Mouse (Mus musculus): ENCODE data around the gene Crtac1. TPM values are rescaled to one million over a fixed set of nuclear protein-coding genes. Genes with fewer than 3 reads are reported as not detected.

The Crtac1 gene
- total RNA-seq, 1 experiment = 2.0 TPM

DNA sequence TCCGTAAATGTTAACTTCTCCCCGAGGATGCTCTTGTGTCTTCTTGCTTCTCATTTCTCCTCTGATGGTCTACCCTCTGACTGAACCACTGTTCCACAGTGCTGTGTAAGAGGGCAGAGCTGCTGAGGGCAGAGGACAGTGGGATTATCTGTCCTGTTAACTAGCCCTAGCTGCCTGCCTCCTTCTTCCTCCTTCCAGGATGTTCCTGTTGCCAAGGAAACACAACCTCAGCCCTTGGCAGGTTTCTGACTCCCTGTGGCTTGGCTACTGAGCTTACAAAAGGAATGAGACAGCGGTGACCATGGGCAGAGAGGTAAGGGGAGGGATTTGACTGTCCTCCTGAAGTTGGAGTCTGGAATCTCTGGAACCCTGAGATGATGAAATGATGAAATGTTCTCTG, 152.0 kb downstream of the Crtac1 start:
- Histone ChIP-seq H3K4me1 (ENCODE audit: control insufficient read depth in 2 of 2, insufficient read depth in 2 of 2, low read length in 2 of 2, poor library complexity in 1 of 2) (peaks cover 0 to 1% of the 10 kb centered on the region in 2 experiments; a peak in 1 of 4 replicates), H3K27ac (ENCODE audit: insufficient read depth, low read depth, low read length, poor library complexity, severe bottlenecking) (no peak overlapping the region), H3K4me3 (ENCODE audit: insufficient read depth in 1 of 2, low read depth in 1 of 2, low read length in 2 of 2, poor library complexity in 1 of 2, severe bottlenecking in 1 of 2) (no peak overlapping the region), H3K36me3 (ENCODE audit: control insufficient read depth, insufficient read depth, low read length, poor library complexity, severe bottlenecking) (no peaks in the 10 kb centered on the region), H3K9ac (ENCODE audit: insufficient read depth, low read depth, low read length, poor library complexity, severe bottlenecking) (no peak overlapping the region), H3K9me3 (ENCODE audit: control insufficient read depth, insufficient read depth, low read depth, low read length) (no peaks in the 10 kb centered on the region)
- DNase-seq (ENCODE audit: low read depth, low spot score) = no peak
- TF ChIP-seq MAFK (IDR thresholded peaks at IDR 0.05; ENCODE audit: insufficient read depth, low read depth, low read length) = no peak
- in situ Hi-C loops (cut with MboI; ENCODE audit: low sequenced_read_pairs in 2 of 2, unreplicated experiment in 2 of 2) = no loop called here

DNA sequence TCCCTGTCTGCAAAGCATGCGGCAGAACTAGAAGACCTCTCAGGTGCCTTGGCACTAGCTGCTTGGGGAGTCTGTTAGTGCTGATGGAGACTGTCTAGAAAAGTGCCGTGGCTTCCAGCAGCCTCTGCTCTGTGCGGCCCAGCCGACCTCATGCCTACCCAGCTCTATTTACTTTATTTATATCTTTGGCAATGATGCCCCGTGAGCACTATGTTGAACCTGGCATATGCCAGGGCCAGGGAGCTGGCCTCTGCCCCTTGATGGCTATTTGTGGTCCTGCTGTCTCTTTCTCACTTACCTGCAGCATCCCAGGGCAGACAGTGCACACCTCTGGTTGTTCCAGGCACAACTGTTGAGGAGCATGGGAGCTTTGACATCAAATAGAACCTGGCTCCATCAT, 153.1 kb downstream of the Crtac1 start:
- H3K9me3 ChIP-seq (ENCODE audit: control insufficient read depth, insufficient read depth, low read depth, low read length) = no peaks in the 10 kb centered on the region
- H3K27ac ChIP-seq (ENCODE audit: insufficient read depth, low read depth, low read length, poor library complexity, severe bottlenecking) = no peak overlapping the region
- no peaks in the 10 kb centered on the region for H3K36me3 ChIP-seq (ENCODE audit: control insufficient read depth, insufficient read depth, low read length, poor library complexity, severe bottlenecking)
- in situ Hi-C loops (cut with MboI; ENCODE audit: low sequenced_read_pairs in 2 of 2, unreplicated experiment in 2 of 2) = no loop called here
- H3K9ac ChIP-seq (ENCODE audit: insufficient read depth, low read depth, low read length, poor library complexity, severe bottlenecking) = no peak overlapping the region
- H3K4me1 ChIP-seq (ENCODE audit: control insufficient read depth in 2 of 2, insufficient read depth in 2 of 2, low read length in 2 of 2, poor library complexity in 1 of 2) = peaks cover 0 to 1% of the 10 kb centered on the region in 2 experiments; a peak in 1 of 4 replicates
- TF ChIP-seq MAFK (IDR thresholded peaks at IDR 0.05; ENCODE audit: insufficient read depth, low read depth, low read length) = no peak
- no peak for TF ChIP-seq ZC3H11A (IDR thresholded peaks at IDR 0.05; ENCODE audit: borderline replicate concordance, low read depth, low read length)
- no peak for TF ChIP-seq ZNF384 (IDR thresholded peaks at IDR 0.05; ENCODE audit: low read depth, low read length)
- no peak for TF ChIP-seq CHD2 (IDR thresholded peaks at IDR 0.05; ENCODE audit: low read depth, low read length)
- no peak for TF ChIP-seq HCFC1 (IDR thresholded peaks at IDR 0.05; ENCODE audit: borderline replicate concordance, insufficient read depth, low read length)
- no peak overlapping the region for H3K4me3 ChIP-seq (ENCODE audit: insufficient read depth in 1 of 2, low read depth in 1 of 2, low read length in 2 of 2, poor library complexity in 1 of 2, severe bottlenecking in 1 of 2)
- no peak for DNase-seq (ENCODE audit: low read depth, low spot score)

DNA sequence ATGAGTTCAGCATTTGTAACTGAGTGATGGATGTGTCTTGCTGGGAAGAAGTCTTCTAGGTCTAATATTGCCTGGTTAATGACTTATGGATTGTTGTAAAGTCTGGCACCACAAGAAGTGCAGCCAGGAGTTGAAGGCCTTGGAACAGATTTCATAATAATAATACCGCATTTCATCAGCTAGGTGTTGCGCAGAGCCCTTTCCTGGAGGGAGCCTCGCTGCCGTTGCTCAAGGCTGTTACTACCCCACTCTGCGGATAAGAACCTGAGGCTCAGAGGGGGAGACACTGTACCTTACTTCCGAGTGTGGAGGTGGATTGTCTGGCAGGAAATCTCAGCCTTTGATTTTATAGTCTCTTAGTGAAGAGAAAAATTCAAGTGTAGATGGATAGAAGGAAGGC, 154.3 kb downstream of the Crtac1 start:
- Histone ChIP-seq H3K9ac (ENCODE audit: insufficient read depth, low read depth, low read length, poor library complexity, severe bottlenecking) (no peak overlapping the region), H3K4me3 (ENCODE audit: insufficient read depth in 1 of 2, low read depth in 1 of 2, low read length in 2 of 2, poor library complexity in 1 of 2, severe bottlenecking in 1 of 2) (no peak overlapping the region), H3K9me3 (ENCODE audit: control insufficient read depth, insufficient read depth, low read depth, low read length) (no peaks in the 10 kb centered on the region), H3K36me3 (ENCODE audit: control insufficient read depth, insufficient read depth, low read length, poor library complexity, severe bottlenecking) (no peaks in the 10 kb centered on the region), H3K27ac (ENCODE audit: insufficient read depth, low read depth, low read length, poor library complexity, severe bottlenecking) (no peak overlapping the region), H3K4me1 (ENCODE audit: control insufficient read depth in 2 of 2, insufficient read depth in 2 of 2, low read length in 2 of 2, poor library complexity in 1 of 2) (peaks cover 0 to 1% of the 10 kb centered on the region in 2 experiments; a peak in 1 of 4 replicates)
- DNase-seq (ENCODE audit: low read depth, low spot score) = no peak
- in situ Hi-C loops (cut with MboI; ENCODE audit: low sequenced_read_pairs in 2 of 2, unreplicated experiment in 2 of 2) = no loop called here
- TF ChIP-seq MAFK (IDR thresholded peaks at IDR 0.05; ENCODE audit: insufficient read depth, low read depth, low read length) = no peak

DNA sequence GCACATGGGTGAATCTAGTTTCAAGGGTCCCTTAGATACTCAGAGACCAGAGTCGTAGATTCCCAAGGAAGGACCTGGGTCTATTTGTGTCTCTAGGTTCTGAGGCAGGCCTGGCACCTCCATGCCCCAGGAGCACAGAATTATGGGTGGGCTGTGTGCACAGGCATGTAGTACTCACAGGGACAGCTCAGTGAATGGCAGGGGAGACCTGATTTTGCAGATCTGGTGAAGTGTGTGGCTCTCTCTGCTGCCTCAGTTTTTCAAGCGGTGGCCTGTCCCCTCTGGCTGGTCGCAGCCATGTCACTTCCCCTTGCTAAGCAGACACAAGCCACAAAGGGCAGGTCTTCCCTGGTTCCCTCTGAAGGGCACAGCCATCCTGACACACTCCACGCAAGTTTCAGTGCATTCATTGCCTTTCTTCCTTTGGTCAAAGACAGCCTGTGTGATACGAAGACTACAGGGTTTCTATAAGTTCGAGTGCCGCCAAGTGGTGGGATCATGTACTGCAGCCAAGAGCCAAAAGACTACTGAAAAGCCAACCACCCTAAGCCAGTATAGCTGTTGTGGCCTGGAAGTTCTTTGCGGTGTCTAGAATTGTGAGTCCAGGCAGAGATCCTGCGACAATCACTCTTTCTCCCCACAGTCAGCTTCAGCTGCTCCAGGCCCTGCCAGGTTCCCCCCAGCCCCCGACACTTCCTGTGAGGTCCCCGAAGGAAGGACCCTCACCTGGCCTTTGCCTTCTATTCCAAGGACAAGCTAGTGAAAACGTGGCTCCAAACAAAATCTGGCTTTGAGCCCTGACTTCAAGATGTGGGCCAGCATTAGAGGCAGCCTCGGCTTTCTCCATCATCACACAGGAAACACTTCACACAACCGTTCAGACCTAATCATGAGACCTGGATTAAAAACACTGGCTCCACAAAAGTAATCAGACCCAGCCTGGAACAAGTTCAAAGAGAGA, 159.3 kb downstream of the Crtac1 start:
- Histone ChIP-seq H3K9ac (ENCODE audit: insufficient read depth, low read depth, low read length, poor library complexity, severe bottlenecking) (no peak overlapping the region), H3K27ac (ENCODE audit: insufficient read depth, low read depth, low read length, poor library complexity, severe bottlenecking) (no peak overlapping the region), H3K4me3 (ENCODE audit: insufficient read depth in 1 of 2, low read depth in 1 of 2, low read length in 2 of 2, poor library complexity in 1 of 2, severe bottlenecking in 1 of 2) (no peak overlapping the region), H3K9me3 (ENCODE audit: control insufficient read depth, insufficient read depth, low read depth, low read length) (no peaks in the 10 kb centered on the region), H3K36me3 (ENCODE audit: control insufficient read depth, insufficient read depth, low read length, poor library complexity, severe bottlenecking) (no peaks in the 10 kb centered on the region), H3K4me1 (ENCODE audit: control insufficient read depth in 2 of 2, insufficient read depth in 2 of 2, low read length in 2 of 2, poor library complexity in 1 of 2) (peaks cover 0 to 2% of the 10 kb centered on the region in 2 experiments; a peak in 1 of 4 replicates)
- TF ChIP-seq HCFC1 (IDR thresholded peaks at IDR 0.05; ENCODE audit: borderline replicate concordance, insufficient read depth, low read length) (no peak), ZC3H11A (IDR thresholded peaks at IDR 0.05; ENCODE audit: borderline replicate concordance, low read depth, low read length) (peak; percentile 87)
- peak; percentile 80 for DNase-seq (ENCODE audit: low read depth, low spot score)
- in situ Hi-C loops (cut with MboI; ENCODE audit: low sequenced_read_pairs in 2 of 2, unreplicated experiment in 2 of 2) = no loop called here

DNA sequence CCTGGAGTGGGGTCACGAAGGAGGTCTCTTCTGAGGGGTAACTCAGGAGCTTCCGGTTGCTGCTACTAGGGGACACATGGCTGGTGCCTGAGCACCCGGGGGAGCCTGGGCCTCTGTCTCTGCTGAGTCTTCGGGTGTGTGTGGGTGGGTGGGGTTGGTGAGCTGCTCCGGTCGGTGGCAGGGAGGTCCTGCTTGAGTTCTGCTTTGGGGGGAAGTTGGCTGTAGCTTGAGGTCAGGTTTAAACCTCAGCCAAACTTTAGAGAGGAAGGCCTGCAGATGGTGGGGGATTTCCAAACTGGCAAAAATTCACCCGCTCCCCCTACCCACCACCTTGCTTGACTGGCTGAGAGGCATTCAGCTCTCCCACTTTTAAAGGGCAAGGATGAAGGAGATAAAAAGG, 160.4 kb downstream of the Crtac1 start:
- H3K9me3 ChIP-seq (ENCODE audit: control insufficient read depth, insufficient read depth, low read depth, low read length) = no peaks in the 10 kb centered on the region
- H3K4me3 ChIP-seq (ENCODE audit: insufficient read depth in 1 of 2, low read depth in 1 of 2, low read length in 2 of 2, poor library complexity in 1 of 2, severe bottlenecking in 1 of 2) = no peak overlapping the region
- TF ChIP-seq ZC3H11A (IDR thresholded peaks at IDR 0.05; ENCODE audit: borderline replicate concordance, low read depth, low read length) = no peak
- no peak for TF ChIP-seq HCFC1 (IDR thresholded peaks at IDR 0.05; ENCODE audit: borderline replicate concordance, insufficient read depth, low read length)
- TF ChIP-seq CHD2 (IDR thresholded peaks at IDR 0.05; ENCODE audit: low read depth, low read length) = no peak
- no peak for TF ChIP-seq ZNF384 (IDR thresholded peaks at IDR 0.05; ENCODE audit: low read depth, low read length)
- TF ChIP-seq MAFK (IDR thresholded peaks at IDR 0.05; ENCODE audit: insufficient read depth, low read depth, low read length) = no peak
- no peaks in the 10 kb centered on the region for H3K36me3 ChIP-seq (ENCODE audit: control insufficient read depth, insufficient read depth, low read length, poor library complexity, severe bottlenecking)
- in situ Hi-C loops (cut with MboI; ENCODE audit: low sequenced_read_pairs in 2 of 2, unreplicated experiment in 2 of 2) = no loop called here
- DNase-seq (ENCODE audit: low read depth, low spot score) = no peak
- peaks cover 0 to 2% of the 10 kb centered on the region in 2 experiments; a peak in 1 of 4 replicates for H3K4me1 ChIP-seq (ENCODE audit: control insufficient read depth in 2 of 2, insufficient read depth in 2 of 2, low read length in 2 of 2, poor library complexity in 1 of 2)
- no peak overlapping the region for H3K9ac ChIP-seq (ENCODE audit: insufficient read depth, low read depth, low read length, poor library complexity, severe bottlenecking)
- H3K27ac ChIP-seq (ENCODE audit: insufficient read depth, low read depth, low read length, poor library complexity, severe bottlenecking) = no peak overlapping the region

All from ES-E14 (cell line).